Mouse (Mus musculus): ENCODE measurements around the gene Slc9a1.

Gene Slc9a1

GRCm38 (mm10) chr4:133369553-133370297 lies at the start of gene Slc9a1:
TSS of gene Slc9a1 (plus strand) at chr4:133369706.
- peak; percentile 90 to 95 for DNase-seq (ENCODE audit: low spot score in 2 of 2)

- DNase-seq (ENCODE audit: low spot score in 2 of 2): no peak
Observed at GRCm38 (mm10) chr4:133328129-133328528, 41.4 kb upstream of the Slc9a1 start.

GRCm38 (mm10) chr4:133330296-133330695 lies 39.2 kb upstream of the Slc9a1 start:
- no peak for DNase-seq (ENCODE audit: low spot score in 2 of 2)

- no peak for DNase-seq (ENCODE audit: low spot score in 2 of 2)
Observed at GRCm38 (mm10) chr4:133333306-133333705, 36.2 kb upstream of the Slc9a1 start.

- DNase-seq (ENCODE audit: low spot score in 2 of 2): no peak
Observed at GRCm38 (mm10) chr4:133337833-133338520, 31.5 kb upstream of the Slc9a1 start.

GRCm38 (mm10) chr4:133338521-133339095 lies 30.9 kb upstream of the Slc9a1 start:
- DNase-seq (ENCODE audit: low spot score in 2 of 2): peak in 1 of 2 experiments; percentile 75

- DNase-seq (ENCODE audit: low spot score in 2 of 2): peak; percentile 98
Observed at GRCm38 (mm10) chr4:133339148-133339749, 30.3 kb upstream of the Slc9a1 start.

- no peak for DNase-seq (ENCODE audit: low spot score in 2 of 2)
Observed at GRCm38 (mm10) chr4:133340217-133340616, 29.3 kb upstream of the Slc9a1 start.

GRCm38 (mm10) chr4:133344112-133344511 lies 25.4 kb upstream of the Slc9a1 start:
- DNase-seq (ENCODE audit: low spot score in 2 of 2): peak in 1 of 2 experiments; percentile 25

- DNase-seq (ENCODE audit: low spot score in 2 of 2): no peak
Observed at GRCm38 (mm10) chr4:133345702-133346101, 23.8 kb upstream of the Slc9a1 start.

GRCm38 (mm10) chr4:133346577-133346976 lies 22.9 kb upstream of the Slc9a1 start:
- DNase-seq (ENCODE audit: low spot score in 2 of 2): no peak

GRCm38 (mm10) chr4:133347624-133348023 lies 21.9 kb upstream of the Slc9a1 start:
- peak in 1 of 2 experiments; percentile 9 for DNase-seq (ENCODE audit: low spot score in 2 of 2)

- DNase-seq (ENCODE audit: low spot score in 2 of 2): no peak
Observed at GRCm38 (mm10) chr4:133348051-133348775, 21.3 kb upstream of the Slc9a1 start.

GRCm38 (mm10) chr4:133352797-133353196 lies 16.7 kb upstream of the Slc9a1 start:
- no peak for DNase-seq (ENCODE audit: low spot score in 2 of 2)

- DNase-seq (ENCODE audit: low spot score in 2 of 2): peak; percentile 50 to 75
Observed at GRCm38 (mm10) chr4:133353367-133354365, 15.8 kb upstream of the Slc9a1 start, which contains the start of gene Wdtc1. TSS of gene Wdtc1 (minus strand) at chr4:133353481.

- no peak for DNase-seq (ENCODE audit: low spot score in 2 of 2)
Observed at GRCm38 (mm10) chr4:133354641-133355040, 14.9 kb upstream of the Slc9a1 start.

- DNase-seq (ENCODE audit: low spot score in 2 of 2): no peak
Observed at GRCm38 (mm10) chr4:133370298-133371274, 1.1 kb downstream of the Slc9a1 start.

- no peak for DNase-seq (ENCODE audit: low spot score in 2 of 2)
Observed at GRCm38 (mm10) chr4:133371621-133372277, 2.2 kb downstream of the Slc9a1 start.
